Mouse (Mus musculus) lung, adult 2 months (tissue): ENCODE data around the gene Vps13d. TPM values are rescaled to one million over a fixed set of nuclear protein-coding genes. Genes with fewer than 3 reads are reported as not detected.

Experiments used
- DNase-seq: peaks from one replicate; pipeline ENCODE4 v3.0.0; 2022
- H3K4me1 ChIP-seq: fragments of 200-500 bp; 2 replicates; pipeline ENCODE4 v1.6.1; 2011; ENCODE audit warnings: low read length; ENCODE audit not compliant: control insufficient read depth, insufficient read depth
- H3K4me3 ChIP-seq: fragments of 200-500 bp; replicated peaks from 2 replicates; pipeline ENCODE3; 2011; ENCODE audit warnings: low read depth, mild to moderate bottlenecking, control low read depth, low read length; ENCODE audit errors: extremely low read depth
- CTCF ChIP-seq: fragments of 200-500 bp; IDR thresholded peaks from 2 replicates; pipeline ENCODE4 v1.5.1; 2011; ENCODE audit warnings: mild to moderate bottlenecking, low read length, control low read depth; ENCODE audit not compliant: insufficient read depth
- POLR2A ChIP-seq: fragments of 200-500 bp; IDR thresholded peaks from 2 replicates; pipeline ENCODE4 v1.6.1; 2011; ENCODE audit warnings: low read depth, mild to moderate bottlenecking, control low read depth, low read length, borderline replicate concordance; ENCODE audit errors: extremely low read depth
- WGBS: fragments of 180-500 bp; shearing (Covaris S2); methylation state at CpG from one replicate; pipeline ENCODE4 v1.1.7; 2018; 5-methylcytosine and 5-hydroxymethylcytosine counted together
- polyA plus RNA-seq: library from polyadenylated mRNA; depleted of rRNA; stranded (reverse); fragments of >200 nt; gene quantifications from 2 replicates; pipeline ENCODE4 v1.2.3, GENCODE M21; 2012

Vps13d gene
- polyA plus RNA-seq, 1 experiment, result 15.7 TPM

DNA sequence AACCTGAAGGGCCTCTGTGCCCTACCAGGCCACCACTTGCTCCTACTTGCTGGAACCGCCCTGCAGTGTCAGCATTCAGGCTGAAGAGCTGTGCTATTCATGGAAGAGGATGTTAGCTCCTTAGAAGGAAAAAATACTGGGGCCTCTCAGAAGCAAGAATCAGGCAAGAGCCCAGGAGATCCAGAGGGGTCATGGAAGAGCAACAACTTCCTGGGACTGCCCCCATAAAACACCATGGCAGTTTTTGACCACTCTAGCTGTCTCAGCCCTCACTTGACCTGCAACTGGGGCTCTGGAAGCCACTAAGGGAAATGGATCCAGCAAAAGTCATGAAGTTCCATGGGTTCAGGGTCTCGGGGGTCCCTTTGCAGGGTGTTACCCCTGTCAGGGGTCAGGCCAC, 20.6 kb upstream of the Vps13d start:
- TF ChIP-seq CTCF (no peak), POLR2A (no peak)
- no peak overlapping the region for H3K4me3 ChIP-seq

DNA sequence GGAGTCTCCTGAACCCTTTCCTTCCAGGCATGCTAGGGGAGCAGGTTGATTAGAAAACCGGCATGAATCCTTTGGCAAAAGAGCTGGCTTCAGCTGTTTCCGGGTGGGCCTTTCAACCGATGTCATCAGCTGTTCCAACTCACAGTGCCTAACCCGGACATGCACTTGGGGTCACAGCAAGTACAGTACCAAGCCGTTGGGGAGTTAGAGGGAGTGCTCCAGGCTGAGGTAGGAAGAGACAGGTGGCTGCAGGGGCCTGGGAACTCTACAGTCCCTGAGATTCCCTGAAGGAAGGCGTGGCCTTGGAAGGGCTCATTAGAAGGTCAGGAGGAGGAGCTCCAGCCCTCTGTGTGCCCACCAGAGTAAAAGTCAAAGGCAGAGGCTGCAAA, 20.0 kb upstream of the Vps13d start:
- DNase-seq, result no peak
- TF ChIP-seq CTCF (no peak), POLR2A (no peak)
- 40% methylated on average over 6 of the region's 6 CpGs for WGBS
- no peak overlapping the region for H3K4me3 ChIP-seq
- no peaks in the 10 kb centered on the region for H3K4me1 ChIP-seq

More for the DNA sequence above, 20.6 kb upstream of the Vps13d start:
- H3K4me1 ChIP-seq, result no peaks in the 10 kb centered on the region
- 77% methylated on average over 2 of the region's 2 CpGs for WGBS
- DNase-seq, result no peak

DNA sequence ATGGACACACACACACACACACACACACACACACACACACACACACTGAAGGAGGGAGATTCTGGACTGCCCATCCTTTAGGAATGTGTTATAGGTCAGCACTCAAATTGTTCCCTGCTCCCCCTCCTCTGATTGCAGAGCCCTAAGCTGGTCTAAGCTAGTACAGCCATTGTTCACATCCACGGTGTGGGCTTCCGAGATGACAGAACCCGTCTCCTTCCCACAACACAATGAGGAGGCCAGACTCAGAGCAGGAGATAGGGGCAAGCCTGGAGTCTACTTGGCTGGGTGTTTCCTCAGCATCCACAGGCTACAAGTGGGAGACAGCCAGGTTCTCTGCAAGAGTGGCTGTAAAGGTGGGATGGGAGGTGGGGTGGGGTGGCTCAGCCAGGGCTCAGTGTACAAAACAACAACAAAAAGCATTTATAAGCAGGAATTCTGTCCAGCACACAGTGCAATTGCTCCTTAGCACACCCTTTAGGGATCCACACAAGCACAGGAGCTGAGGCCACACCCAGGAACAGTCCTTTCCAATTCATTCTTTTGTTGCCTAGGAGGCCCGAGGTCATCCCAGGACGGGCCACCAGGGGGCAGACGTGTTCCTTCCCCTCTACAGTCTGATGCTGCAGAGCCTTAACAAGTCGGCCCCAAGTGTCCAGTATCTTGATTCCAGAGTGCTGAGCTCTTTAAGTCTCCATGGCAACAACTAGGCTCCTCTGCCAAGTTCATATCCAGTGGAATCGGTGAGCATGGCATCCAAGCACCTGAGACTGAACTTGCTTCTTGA, 19.4 kb upstream of the Vps13d start:
- Histone ChIP-seq H3K4me3 (no peak overlapping the region), H3K4me1 (no peaks in the 10 kb centered on the region)
- no peak for TF ChIP-seq POLR2A
- TF ChIP-seq CTCF, result peak; percentile 86
- DNase-seq, result peak; percentile 91
- WGBS, result 35% methylated on average over 8 of the region's 8 CpGs

DNA sequence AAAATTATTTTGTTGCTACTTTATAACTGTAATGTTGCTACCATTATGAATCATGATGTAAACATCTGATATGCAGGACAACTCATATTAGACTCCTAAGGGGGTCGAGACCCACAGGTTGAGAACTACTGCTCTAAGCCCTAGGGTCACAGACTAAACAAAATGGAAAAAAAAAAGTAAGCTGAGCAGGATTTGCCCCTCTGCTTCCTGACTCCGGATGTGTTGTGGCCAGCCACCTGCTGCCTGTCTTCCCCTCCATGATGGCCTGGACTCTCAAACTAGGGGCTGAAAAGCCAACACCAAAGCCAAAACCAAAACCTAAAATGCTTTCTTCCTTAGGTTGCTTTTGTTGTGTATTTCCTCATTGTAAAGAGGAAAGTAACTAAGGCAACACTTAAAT, 16.3 kb upstream of the Vps13d start:
- no peak for TF ChIP-seq CTCF
- TF ChIP-seq POLR2A, result no peak
- Histone ChIP-seq H3K4me3 (no peak overlapping the region), H3K4me1 (peaks cover 4% of the 10 kb centered on the region)
- no peak for DNase-seq
- 48% methylated on average over 2 of the region's 2 CpGs for WGBS

DNA sequence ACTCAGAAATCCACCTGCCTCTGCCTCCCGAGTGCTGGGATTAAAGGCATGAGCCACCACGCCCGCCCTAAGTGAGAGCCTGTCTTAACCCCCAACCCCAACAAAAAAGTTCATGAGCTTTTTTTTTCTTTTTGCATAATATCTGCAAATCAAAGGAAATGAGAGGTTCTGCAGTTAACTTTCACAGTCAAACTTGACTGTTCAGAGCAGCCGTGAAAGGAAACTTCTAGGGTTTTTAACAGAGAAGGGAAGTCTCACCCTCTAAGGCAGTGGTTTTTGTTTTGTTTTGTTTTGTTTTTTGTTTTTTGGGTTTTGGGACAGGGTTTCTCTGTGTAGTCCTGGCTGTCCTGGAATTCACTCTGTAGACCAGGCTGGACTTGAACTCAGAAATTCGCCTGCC, 15.8 kb upstream of the Vps13d start:
- WGBS, result 84% methylated on average over 5 of the region's 5 CpGs
- TF ChIP-seq CTCF (no peak), POLR2A (no peak)
- Histone ChIP-seq H3K4me1 (peaks cover 4% of the 10 kb centered on the region), H3K4me3 (no peak overlapping the region)
- no peak for DNase-seq

DNA sequence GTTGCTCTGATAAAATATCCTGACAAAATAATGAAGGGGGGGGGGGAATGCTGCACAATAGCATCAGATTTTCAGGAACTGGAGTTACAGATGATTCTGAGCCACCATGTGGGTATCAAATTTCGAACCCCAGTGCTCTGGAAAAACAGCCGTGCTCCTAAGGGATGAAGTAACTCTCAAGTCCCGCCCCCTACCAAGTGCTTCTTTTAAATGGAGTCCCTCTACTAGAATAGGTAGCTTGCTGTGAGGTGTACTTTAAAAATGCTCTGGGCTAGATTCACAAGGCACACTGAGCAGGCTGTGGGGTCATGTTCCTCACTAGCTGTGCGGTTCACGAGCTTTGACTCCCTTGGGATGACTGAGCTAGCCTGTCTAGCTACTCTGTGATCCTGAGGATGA, 14.9 kb upstream of the Vps13d start:
- DNase-seq, result no peak
- WGBS, result 51% methylated on average over 5 of the region's 5 CpGs

DNA sequence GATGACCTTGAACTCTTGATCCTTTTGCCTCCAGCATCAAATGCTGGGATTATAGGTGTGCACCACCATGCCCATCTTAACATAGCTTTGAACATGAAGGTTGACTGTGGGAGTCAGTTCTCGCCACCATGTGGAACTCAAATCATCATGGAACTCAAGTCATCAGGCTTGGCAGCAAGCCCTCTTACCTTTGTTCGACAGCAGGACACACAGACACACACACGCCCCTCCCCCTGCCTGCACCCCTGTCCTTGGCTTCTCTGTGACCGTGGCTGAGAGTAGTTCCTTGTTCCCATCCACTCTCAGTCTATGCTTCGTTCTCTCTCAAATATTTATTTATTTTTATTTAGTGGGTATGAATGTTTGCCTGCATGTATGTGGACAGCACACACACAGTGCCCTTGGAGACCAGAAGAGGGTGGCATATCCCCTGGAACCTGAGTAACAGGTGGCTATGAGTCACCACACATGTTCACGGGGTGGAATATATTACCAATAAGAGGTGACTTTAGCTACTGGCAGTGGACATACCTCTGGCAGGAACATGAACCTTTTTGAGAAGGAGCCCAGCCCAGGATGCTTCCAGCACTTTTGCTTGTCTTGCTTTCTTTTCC, 14.4 kb upstream of the Vps13d start:
- 60% methylated on average over 6 of the region's 6 CpGs for WGBS
- no peak for TF ChIP-seq POLR2A

More for the DNA sequence above, 14.9 kb upstream of the Vps13d start:
- H3K4me3 ChIP-seq, result no peak overlapping the region
- TF ChIP-seq POLR2A (no peak), CTCF (no peak)
- H3K4me1 ChIP-seq, result peaks cover 4% of the 10 kb centered on the region

DNA sequence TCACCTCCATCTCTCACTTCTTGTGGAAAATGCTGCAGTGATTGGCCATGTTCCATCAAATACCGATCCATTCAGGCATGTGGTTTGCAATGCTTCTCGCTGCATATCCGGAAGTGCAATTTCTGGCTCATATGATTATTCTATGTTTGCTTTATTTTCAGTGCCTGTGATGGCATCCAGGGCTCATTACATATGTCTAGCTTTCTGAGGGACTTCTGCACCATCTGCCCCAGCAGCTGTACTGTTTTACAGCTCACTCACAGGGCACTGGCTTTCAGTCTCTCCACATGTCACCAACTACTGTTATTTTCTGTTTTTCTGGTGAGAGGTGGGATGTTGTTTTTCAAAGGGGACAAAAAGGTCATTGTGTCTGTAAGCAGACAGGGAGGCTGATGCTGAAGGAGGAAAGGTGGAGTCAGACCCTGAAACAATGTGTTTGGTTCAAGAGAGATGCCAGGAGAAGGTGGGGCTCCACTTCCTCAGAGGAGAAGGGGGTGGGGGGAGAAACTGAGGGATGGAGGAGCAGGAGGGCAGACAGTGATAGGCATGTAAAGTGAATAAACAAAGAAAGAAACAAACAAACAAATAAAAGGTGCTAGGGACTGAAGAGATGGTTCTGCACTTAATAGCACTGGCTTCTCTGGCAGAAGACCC, 13.0 kb upstream of the Vps13d start:
- no peak overlapping the region for H3K4me3 ChIP-seq
- H3K4me1 ChIP-seq, result peaks cover 4% of the 10 kb centered on the region
- TF ChIP-seq CTCF (no peak), POLR2A (no peak)
- no peak for DNase-seq
- WGBS, result 37% methylated on average over 3 of the region's 3 CpGs

More for the DNA sequence above, 14.4 kb upstream of the Vps13d start:
- Histone ChIP-seq H3K4me3 (no peak overlapping the region), H3K4me1 (peaks cover 4% of the 10 kb centered on the region)
- DNase-seq, result no peak

DNA sequence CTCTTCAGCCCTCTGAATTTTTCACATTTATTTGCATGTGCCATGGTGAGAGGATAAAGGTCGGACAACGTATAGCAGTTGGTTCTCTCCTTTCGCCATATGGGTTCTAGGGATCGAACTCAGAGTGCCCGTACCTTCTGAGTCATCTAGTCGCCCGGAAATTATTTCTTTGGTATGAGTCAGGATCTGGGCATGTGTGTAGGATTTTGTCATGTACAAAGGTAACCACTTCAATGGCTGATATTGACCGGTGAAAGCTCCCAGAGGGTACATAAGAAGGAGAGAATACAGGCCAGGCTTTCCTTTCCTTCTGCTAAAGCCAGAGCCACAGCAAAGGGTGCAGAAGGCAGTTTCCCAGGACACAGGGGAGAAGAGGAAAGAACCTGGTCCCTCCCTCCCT, 10.0 kb upstream of the Vps13d start:
- TF ChIP-seq CTCF (no peak), POLR2A (no peak)
- no peak for DNase-seq
- H3K4me3 ChIP-seq, result no peak overlapping the region
- 86% methylated on average over 8 of the region's 8 CpGs for WGBS
- peaks cover 17% of the 10 kb centered on the region for H3K4me1 ChIP-seq
